Mouse (Mus musculus) retina, embryonic 14.5 days (tissue): Measurements from ENCODE around the gene Nlrp1b.
A peak's percentile ranks its signal among the peaks of the same experiment; 100 is the strongest.

Source experiments
- DNase-seq: peaks from one replicate; pipeline ENCODE4 v3.0.0-alpha.2; 2015; ENCODE audit warnings: low spot score

The Nlrp1b gene

GRCm38 (mm10) chr11:71230684-71231480 lies at the start of gene Nlrp1b:
TSS of gene Nlrp1b (minus strand) at chr11:71230733.
- DNase-seq, result no peak

GRCm38 (mm10) chr11:71261036-71261435 lies 30.5 kb upstream of the Nlrp1b start:
- no peak for DNase-seq

GRCm38 (mm10) chr11:71251333-71251732 lies 20.8 kb upstream of the Nlrp1b start:
- DNase-seq, result no peak

GRCm38 (mm10) chr11:71224614-71225013 lies 5.9 kb downstream of the Nlrp1b start:
- peak; percentile 6 for DNase-seq

- DNase-seq, result no peak
Measured at GRCm38 (mm10) chr11:71202703-71203102, 27.8 kb downstream of the Nlrp1b start.

GRCm38 (mm10) chr11:71199349-71199748 lies 31.2 kb downstream of the Nlrp1b start:
- DNase-seq, result no peak

- DNase-seq, result no peak
Measured at GRCm38 (mm10) chr11:71169633-71170032, 60.9 kb downstream of the Nlrp1b start.

- no peak for DNase-seq
Measured at GRCm38 (mm10) chr11:71164139-71164538, 66.4 kb downstream of the Nlrp1b start.

GRCm38 (mm10) chr11:71159439-71160136 lies 70.9 kb downstream of the Nlrp1b start:
- no peak for DNase-seq

- DNase-seq, result no peak
Measured at GRCm38 (mm10) chr11:71155272-71155671, 75.3 kb downstream of the Nlrp1b start.

- DNase-seq, result no peak
Measured at GRCm38 (mm10) chr11:71144661-71145060, 85.9 kb downstream of the Nlrp1b start, which contains the start of gene Nlrp1a. TSS of gene Nlrp1a (minus strand) at chr11:71144704.

GRCm38 (mm10) chr11:71142031-71142430 lies 88.5 kb downstream of the Nlrp1b start:
- no peak for DNase-seq

GRCm38 (mm10) chr11:71107128-71107527 lies 123.4 kb downstream of the Nlrp1b start:
- no peak for DNase-seq

GRCm38 (mm10) chr11:71106261-71107021 lies 124.1 kb downstream of the Nlrp1b start:
- DNase-seq, result no peak

GRCm38 (mm10) chr11:71103931-71104330 lies 126.6 kb downstream of the Nlrp1b start:
- DNase-seq, result no peak
